Mouse (Mus musculus): ENCODE results near the gene Pkig. TPM values are rescaled to one million over a fixed set of nuclear protein-coding genes. Genes with fewer than 3 reads are reported as not detected.

The Pkig gene
- total and polyA plus RNA-seq, 3 experiments, result 225 to 364 (median 227) TPM

GRCm38 (mm10) chr2:163644575-163645385 lies 13.4 kb upstream of the Pkig start, which contains the start of gene Serinc3 (continued):
- TF ChIP-seq ELF1 (IDR thresholded peaks at IDR 0.05; ENCODE audit: low read depth, low read length) (peak; percentile 88), GABPA (IDR thresholded peaks at IDR 0.05; ENCODE audit: insufficient replicate concordance, low read depth, low read length) (peak; percentile 7; the same call in 1 of the 2 replicates), SMC3 (IDR thresholded peaks at IDR 0.05; ENCODE audit: low read depth, low read length) (peak; percentile 57), MYC (IDR thresholded peaks at IDR 0.05; ENCODE audit: low read depth, low read length) (peak; percentile 85; the same call in 1 of the 2 replicates), ZMIZ1 (IDR thresholded peaks at IDR 0.05; ENCODE audit: low read depth, low read length) (peak; percentile 99), ZC3H11A (IDR thresholded peaks at IDR 0.05; ENCODE audit: low read depth, low read length) (no peak), USF2 (conservative IDR thresholded peaks at IDR 0.05; ENCODE audit: low read depth, low read length) (no peak), TCF12 (IDR thresholded peaks at IDR 0.05; ENCODE audit: low read depth, low read length) (peak; percentile 98), CHD2 (IDR thresholded peaks at IDR 0.05; ENCODE audit: low read length) (peak; percentile 59; the same call in 1 of the 2 replicates), MAX (IDR thresholded peaks at IDR 0.05; ENCODE audit: low read length) (peak; percentile 84), E2F4 (IDR thresholded peaks at IDR 0.05; ENCODE audit: insufficient replicate concordance, low read depth, low read length) (peak; percentile 37; the same call in 1 of the 2 replicates)

GRCm38 (mm10) chr2:163645700-163646460 lies 12.3 kb upstream of the Pkig start:
- H3K36me3 ChIP-seq (replicated peaks in 1 of 2; ENCODE audit: control insufficient read depth in 1 of 2, insufficient read depth in 1 of 2, low read length in 1 of 2), result peaks cover 8% of the 10 kb centered on the region in 2 experiments
- dilution Hi-C loops (cut with MboI; ENCODE audit: extremely low pct_ligation_motif_present, extremely low pct_unique_long_range_greater_than_20kb, low sequenced_read_pairs) (no loop called here), in situ Hi-C loops (cut with MboI; ENCODE audit: low pct_ligation_motif_present, low pct_unique_long_range_greater_than_20kb, low sequenced_read_pairs) (loop anchor here (5.0 kb wide), 1 partner anchor 71 kb away; no protein-coding TSS in a partner anchor)
- no peaks in the 10 kb centered on the region for H3K27me3 ChIP-seq (replicated peaks)
- H3K27ac ChIP-seq (ENCODE audit: insufficient read depth, low read depth), result peak overlapping the region; percentile 98
- H3K9me3 ChIP-seq (replicated peaks; ENCODE audit: low read length), result peaks cover 9% of the 10 kb centered on the region
- peak overlapping the region; percentile 37 to 77 (median 61) for H3K4me3 ChIP-seq (replicated peaks in 1 of 3; ENCODE audit: low read depth in 2 of 3, low read length in 2 of 3, poor library complexity in 1 of 3)
- H3K4me1 ChIP-seq (ENCODE audit: control insufficient read depth in 1 of 2, insufficient read depth in 2 of 2), result peaks cover 3 to 25% of the 10 kb centered on the region in 2 experiments
- H3K4me2 ChIP-seq (ENCODE audit: insufficient read depth, low read depth, poor library complexity, severe bottlenecking), result peak overlapping the region; percentile 92
- DNase-seq (ENCODE audit: extremely low read depth), result peak; percentile 72
- H3K79me2 ChIP-seq (replicated peaks; ENCODE audit: control insufficient read depth, extremely low read depth, insufficient read depth, poor library complexity, severe bottlenecking), result peaks cover 34% of the 10 kb centered on the region
- peak overlapping the region; percentile 97 for H3K9ac ChIP-seq (ENCODE audit: insufficient read depth, low read depth)
- TF ChIP-seq POLR2AphosphoS2 (IDR thresholded peaks at IDR 0.05; ENCODE audit: low read depth, low read length) (no peak), EP300 (IDR thresholded peaks at IDR 0.05; ENCODE audit: low read length) (peak; percentile 62), MXI1 (IDR thresholded peaks at IDR 0.05; ENCODE audit: low read depth, low read length) (no peak), TCF12 (IDR thresholded peaks at IDR 0.05; ENCODE audit: low read depth, low read length) (peak; percentile 72), CHD1 (IDR thresholded peaks at IDR 0.05; ENCODE audit: low read depth, low read length) (no peak), ELF1 (IDR thresholded peaks at IDR 0.05; ENCODE audit: low read depth, low read length) (0 out of 2 replicates have a peak, but pooled peaks have one; percentile 43), MYC (IDR thresholded peaks at IDR 0.05; ENCODE audit: low read depth, low read length) (no peak), RAD21 (IDR thresholded peaks at IDR 0.05; ENCODE audit: low read depth, low read length) (no peak; the same call in none of the 2 replicates), E2F4 (IDR thresholded peaks at IDR 0.05; ENCODE audit: insufficient replicate concordance, low read depth, low read length) (no peak), IRF4 (IDR thresholded peaks at IDR 0.05; ENCODE audit: low read depth, low read length) (peak; percentile 75), CHD2 (IDR thresholded peaks at IDR 0.05; ENCODE audit: low read length) (peak; percentile 43; the same call in 1 of the 2 replicates), GABPA (IDR thresholded peaks at IDR 0.05; ENCODE audit: insufficient replicate concordance, low read depth, low read length) (no peak), NRF1 (IDR thresholded peaks at IDR 0.05; ENCODE audit: low read depth, low read length) (no peak), MEF2A (IDR thresholded peaks at IDR 0.05; ENCODE audit: borderline replicate concordance, low read depth, low read length) (peak; percentile 83; the same call in 1 of the 2 replicates), USF2 (conservative IDR thresholded peaks at IDR 0.05; ENCODE audit: low read depth, low read length) (no peak), MAFK (IDR thresholded peaks at IDR 0.05; ENCODE audit: insufficient replicate concordance, low read length) (peak; percentile 37; the same call in 1 of the 2 replicates), SIN3A (IDR thresholded peaks at IDR 0.05; ENCODE audit: low read length) (no peak), ZNF384 (IDR thresholded peaks at IDR 0.05; ENCODE audit: low read depth, low read length) (peak; percentile 51), CTCF (conservative IDR thresholded peaks at IDR 0.05 in 1 of 2, IDR thresholded peaks at IDR 0.05 in 1 of 2; ENCODE audit: low read depth in 2 of 2, low read length in 2 of 2) (no peak), POLR2A (IDR thresholded peaks at IDR 0.05; ENCODE audit: low read depth, low read length) (no peak; the same call in 1 of the 2 replicates), BHLHE40 (IDR thresholded peaks at IDR 0.05; ENCODE audit: low read depth, low read length) (peak; percentile 45), ZC3H11A (IDR thresholded peaks at IDR 0.05; ENCODE audit: low read depth, low read length) (no peak), HCFC1 (IDR thresholded peaks at IDR 0.05; ENCODE audit: low read depth, low read length) (peak; percentile 23; the same call in 1 of the 2 replicates), NELFE (IDR thresholded peaks at IDR 0.05; ENCODE audit: low read depth, low read length) (0 out of 2 replicates have a peak, but pooled peaks have one; percentile 25), ETS1 (conservative IDR thresholded peaks at IDR 0.05; ENCODE audit: low read depth, low read length) (peak; percentile 63; the same call in 1 of the 2 replicates), RCOR1 (conservative IDR thresholded peaks at IDR 0.05; ENCODE audit: low read depth, low read length) (no peak), USF1 (IDR thresholded peaks at IDR 0.05; ENCODE audit: low read depth, low read length) (no peak), ZMIZ1 (IDR thresholded peaks at IDR 0.05; ENCODE audit: low read depth, low read length) (no peak; the same call in 1 of the 2 replicates), UBTF (IDR thresholded peaks at IDR 0.05; ENCODE audit: low read depth, low read length) (no peak)

All from CH12.LX (cell line).